Comparison of ENCODE assay signal across 7 mouse cellular contexts in genomic region chr2:121448739-121449535, GRCm38 (mm10). TPM values are rescaled to one million over a fixed set of nuclear protein-coding genes. Genes with fewer than 3 reads are reported as not detected.
DNase-seq lines count a peak whose midpoint lies in the region; ATAC-seq lines count a peak whose summit lies in the region.

Gene Serf2, plus strand, starts transcription at chr2:121449195.

- DNase-seq in adrenal gland, adult 8-10 months = peak; percentile 100
- peak; percentile 100 for DNase-seq in embryo, embryonic 9.5 days (ENCODE audit: extremely low spot score)
- DNase-seq in gastrocnemius, postnatal 4 days (ENCODE audit: low spot score in 2 of 2) = peak; percentile 100
- peak; percentile 99 for DNase-seq in left cerebral cortex, postnatal 36 days (ENCODE audit: low spot score in 2 of 2)
- peak; percentile 100 for DNase-seq in midbrain, embryonic 11.5 days (ENCODE audit: low spot score, missing footprints)
- DNase-seq in skeletal muscle tissue, adult 2 months (ENCODE audit: low read depth, low spot score) = peak; percentile 99

- intact Hi-C loops in left cerebral cortex, postnatal 36 days (cut with DNase I) = loop anchor here (5.0 kb wide), 1 partner anchor 37 kb away; the partner anchor contains the start of genes Catsper2 and Pdia3

- no peaks in the 10 kb centered on the region for H3K9me3 ChIP-seq in intestine, embryonic 16.5 days (ENCODE audit: control insufficient read depth, low read length)
- no peaks in the 10 kb centered on the region for H3K9me3 ChIP-seq in midbrain, embryonic 11.5 days (ENCODE audit: control insufficient read depth, low read length)

- H3K27ac ChIP-seq in intestine, embryonic 16.5 days (ENCODE audit: low read length) = peak within 1 kb of the TSS; percentile 97
- H3K27ac ChIP-seq in midbrain, embryonic 11.5 days (ENCODE audit: low read depth, low read length) = peak within 1 kb of the TSS; percentile 85

- peak within 1 kb of the TSS; percentile 99 for H3K4me3 ChIP-seq in intestine, embryonic 16.5 days (ENCODE audit: low read length)
- H3K4me3 ChIP-seq in midbrain, embryonic 11.5 days (ENCODE audit: low read depth, low read length) = peak within 1 kb of the TSS; percentile 98

- no peaks in the 10 kb centered on the region; the same call in 1 of the 2 replicates for H3K36me3 ChIP-seq in intestine, embryonic 16.5 days (ENCODE audit: control insufficient read depth, insufficient read depth, low read length)
- H3K36me3 ChIP-seq in midbrain, embryonic 11.5 days (ENCODE audit: control insufficient read depth, insufficient read depth, low read length) = 0 out of 2 replicates have a peak, but pooled peaks cover 4% of the 10 kb centered on the region

- H3K9ac ChIP-seq in intestine, embryonic 16.5 days (ENCODE audit: low read depth, low read length) = peak within 1 kb of the TSS; percentile 100
- peak within 1 kb of the TSS; percentile 97 for H3K9ac ChIP-seq in midbrain, embryonic 11.5 days (ENCODE audit: low read length)

- H3K4me1 ChIP-seq in intestine, embryonic 16.5 days (ENCODE audit: control insufficient read depth, insufficient read depth, low read length) = peaks cover 17% of the 10 kb centered on the region
- H3K4me1 ChIP-seq in midbrain, embryonic 11.5 days (ENCODE audit: control insufficient read depth, insufficient read depth, low read length) = peaks cover 11% of the 10 kb centered on the region

- no peaks in the 10 kb centered on the region for H3K27me3 ChIP-seq in intestine, embryonic 16.5 days (replicated peaks; ENCODE audit: control insufficient read depth, insufficient read depth, low read length)
- H3K27me3 ChIP-seq in midbrain, embryonic 11.5 days (ENCODE audit: control insufficient read depth, insufficient read depth, low read length) = no peaks in the 10 kb centered on the region

- under 1% methylated on average over 74 of the region's 74 CpGs for WGBS in intestine, embryonic 16.5 days
- WGBS in midbrain, embryonic 11.5 days = under 1% methylated on average over 62 of the region's 74 CpGs

- peak within 1 kb of the TSS; percentile 84 for H3K4me2 ChIP-seq in intestine, embryonic 16.5 days (ENCODE audit: low read depth, low read length)
- H3K4me2 ChIP-seq in midbrain, embryonic 11.5 days = peak within 1 kb of the TSS; percentile 95

- peak; percentile 98 for ATAC-seq in intestine, embryonic 16.5 days
- peak; percentile 99 for ATAC-seq in midbrain, embryonic 11.5 days (ENCODE audit: low FRiP score)

RNA-seq across cellular contexts. Expression of gene Serf2, which starts in this region (rescaled TPM):
- total RNA-seq in adrenal gland, adult 8-10 months (2022) = 100 to 1,000 TPM; 249 to 360 (median 257) TPM
- total RNA-seq in gastrocnemius, postnatal 4 days (2021) = 100 to 1,000 TPM; 381 to 422 TPM
- 456 and 469 TPM in 2 replicates for polyA plus RNA-seq in intestine, embryonic 16.5 days (2015; fragmentation: Nextera tagmentation; extraction: Ambion mirVana)
- 100 to 1,000 TPM; 171 to 191 TPM for total RNA-seq in left cerebral cortex, postnatal 36 days (2021)
- polyA plus RNA-seq in midbrain, embryonic 11.5 days (2014; fragmentation: Nextera tagmentation; extraction: Ambion mirVana) = 467 and 471 TPM in 2 replicates

Comparison
In these comparisons a context has a peak if more than half of its experiments do, and no peak if none do; other contexts are left out.
1. Peak in every context shown above with its lines: DNase-seq, ATAC-seq, H3K4me3 ChIP-seq and H3K27ac ChIP-seq.